Mouse (Mus musculus) thymus, adult 18-20 months (tissue): Measurements from ENCODE around the gene Igfbp1.
"Not testable (repeated sequence)": the region's sequence is repeated elsewhere in the genome, so short reads cannot be mapped to it uniquely, and the experiment has no call there.

Experiments used
- DNase-seq, 2 experiments: peaks; one replicate each; pipeline ENCODE4 v3.0.0; 2022; ENCODE audit warnings: mixed read lengths in 2 of 2

The Igfbp1 gene

GRCm38 (mm10) chr11:7195312-7195685 lies 2.3 kb upstream of the Igfbp1 start:
- no peak for DNase-seq

- no peak for DNase-seq
These were observed 424 bp downstream of the Igfbp1 start for GRCm38 (mm10) chr11:7198006-7198405.

GRCm38 (mm10) chr11:7198481-7199256 lies 1.1 kb downstream of the Igfbp1 start:
- DNase-seq, result no peak

GRCm38 (mm10) chr11:7199736-7200392 lies 2.3 kb downstream of the Igfbp1 start:
- no peak for DNase-seq

GRCm38 (mm10) chr11:7200393-7200783 lies 2.8 kb downstream of the Igfbp1 start:
- no peak for DNase-seq

GRCm38 (mm10) chr11:7202206-7202605 lies 4.6 kb downstream of the Igfbp1 start:
- no peak for DNase-seq

- no peak for DNase-seq
These were observed 6.3 kb downstream of the Igfbp1 start for GRCm38 (mm10) chr11:7203846-7204245.

- no peak for DNase-seq
These were observed 12.8 kb downstream of the Igfbp1 start for GRCm38 (mm10) chr11:7210343-7210742.

GRCm38 (mm10) chr11:7211211-7211610 lies 13.6 kb downstream of the Igfbp1 start:
- no peak for DNase-seq

GRCm38 (mm10) chr11:7212126-7212798 lies 14.7 kb downstream of the Igfbp1 start:
- DNase-seq, result no peak

- no peak for DNase-seq
These were observed 15.5 kb downstream of the Igfbp1 start for GRCm38 (mm10) chr11:7213161-7213500.

- no peak for DNase-seq
These were observed 16.1 kb downstream of the Igfbp1 start, which contains the start of gene Igfbp3 for GRCm38 (mm10) chr11:7213501-7214341. Gene Igfbp3, minus strand, starts transcription at chr11:7213923.

- no peak for DNase-seq
These were observed 16.7 kb downstream of the Igfbp1 start for GRCm38 (mm10) chr11:7214342-7214660.

- DNase-seq, result no peak
These were observed 17.2 kb downstream of the Igfbp1 start for GRCm38 (mm10) chr11:7214761-7215160.

- no peak for DNase-seq
These were observed 18.1 kb downstream of the Igfbp1 start for GRCm38 (mm10) chr11:7215703-7216102.

GRCm38 (mm10) chr11:7221826-7222225 lies 24.2 kb downstream of the Igfbp1 start:
- DNase-seq, result not testable (repeated sequence)

GRCm38 (mm10) chr11:7226200-7226599 lies 28.6 kb downstream of the Igfbp1 start:
- no peak for DNase-seq

- no peak for DNase-seq
These were observed 29.4 kb downstream of the Igfbp1 start for GRCm38 (mm10) chr11:7226810-7227550.

- DNase-seq, result no peak
These were observed 30.5 kb downstream of the Igfbp1 start for GRCm38 (mm10) chr11:7228107-7228506.

- DNase-seq, result no peak
These were observed 32.4 kb downstream of the Igfbp1 start for GRCm38 (mm10) chr11:7230000-7230399.

GRCm38 (mm10) chr11:7231958-7232357 lies 34.4 kb downstream of the Igfbp1 start:
- no peak for DNase-seq

GRCm38 (mm10) chr11:7233333-7233732 lies 35.8 kb downstream of the Igfbp1 start:
- DNase-seq, result no peak
